Mouse (Mus musculus) ovary, postnatal 36 days (tissue): Measurements from ENCODE around the gene Lsm3.
"Not testable (repeated sequence)": the region's sequence is repeated elsewhere in the genome, so short reads cannot be mapped to it uniquely, and the experiment has no call there.

Experiments
- DNase-seq: peaks from one replicate; pipeline ENCODE4 v3.0.0; 2022; ENCODE audit warnings: low spot score, mixed read lengths

Lsm3 gene

DNA sequence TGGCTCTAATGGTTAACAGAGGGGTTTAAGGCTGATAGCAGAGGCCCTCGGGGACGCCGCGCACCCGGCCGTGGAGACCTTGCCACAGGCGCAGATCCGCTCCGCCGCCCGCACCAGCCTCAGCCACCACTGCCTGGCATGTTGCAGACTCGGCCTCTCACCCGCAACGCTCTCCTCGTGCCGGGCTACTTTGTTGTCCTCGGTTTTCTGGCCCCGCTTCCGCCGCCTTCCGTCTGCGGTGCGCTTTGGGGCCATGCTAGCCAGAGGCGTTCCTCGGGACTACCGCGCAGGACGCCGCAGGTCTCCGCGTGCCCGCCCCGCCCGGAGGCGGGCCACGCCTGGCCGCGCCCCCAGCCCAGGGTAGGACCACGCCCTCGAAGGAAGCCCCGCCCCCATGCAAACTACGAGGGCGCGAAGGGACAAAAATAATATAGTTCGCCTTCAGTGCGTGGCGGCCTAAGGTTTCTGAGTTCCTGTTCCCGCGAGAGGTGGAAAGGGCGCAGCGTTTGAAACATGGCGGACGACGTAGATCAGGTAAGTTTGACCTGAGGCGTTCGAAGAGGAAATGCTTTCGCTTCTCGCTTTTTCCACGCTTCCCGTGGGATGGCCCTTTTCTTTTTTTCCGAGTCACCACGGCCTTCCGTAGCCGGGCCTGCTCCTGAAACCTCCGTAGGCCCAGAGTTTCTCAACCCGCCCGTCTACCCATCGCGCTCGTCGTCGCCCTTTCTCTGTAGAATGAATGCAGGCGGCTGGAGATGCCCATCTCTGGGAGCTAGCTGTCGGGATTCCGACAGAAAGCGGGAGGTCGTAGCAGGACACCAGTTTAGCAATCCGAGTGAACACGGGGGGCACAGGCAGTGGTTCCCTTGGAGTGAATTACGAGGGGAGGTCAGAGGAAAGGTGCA lies at the start of gene Lsm3, which contains the start of gene Xpc:
TSS of gene Lsm3 (plus strand) at position 384 of the 905 bp plus-strand sequence.
TSS of gene Xpc (minus strand) at position 344 of the 905 bp plus-strand sequence.
- DNase-seq, result peak; percentile 98

DNA sequence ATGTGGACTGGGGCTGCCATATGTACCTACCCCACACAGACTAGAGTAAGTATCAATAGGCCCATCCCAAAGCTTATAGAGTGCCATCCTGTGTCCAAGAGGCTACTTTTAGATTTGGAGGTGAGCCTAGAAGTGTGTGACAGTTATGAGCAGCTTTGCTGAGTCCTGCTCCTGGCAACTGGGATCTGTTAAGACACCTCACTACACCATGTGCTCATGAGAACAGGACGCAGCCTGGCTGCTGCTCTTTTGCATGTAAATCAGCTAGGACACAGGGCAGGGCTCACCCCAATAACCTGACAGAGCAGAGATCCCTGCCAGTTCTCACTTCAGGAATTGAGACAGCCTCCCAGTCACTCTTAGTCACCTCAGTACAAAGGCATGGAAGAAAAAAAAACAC lies 48.6 kb upstream of the Lsm3 start:
- DNase-seq, result no peak

DNA sequence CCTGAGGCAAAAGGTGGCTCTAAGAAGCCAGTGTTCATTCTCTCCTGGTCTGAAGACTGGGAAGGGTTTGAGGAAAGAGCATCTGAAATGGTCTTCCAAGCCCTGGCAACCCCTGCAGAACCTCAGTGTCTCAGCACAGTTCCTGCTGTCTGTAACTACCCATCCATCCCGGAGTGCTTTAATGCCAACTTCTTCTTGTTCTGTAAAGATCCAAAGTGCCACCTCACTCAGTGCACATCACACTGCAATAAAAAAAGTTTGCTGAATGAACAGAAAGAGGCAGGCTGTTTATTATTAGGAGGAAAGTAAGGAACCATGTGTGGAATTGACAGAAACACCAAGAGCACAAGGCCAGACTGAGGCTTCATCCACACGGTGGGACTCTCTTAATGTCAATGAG lies 45.0 kb upstream of the Lsm3 start:
- DNase-seq, result no peak

GRCm38 (mm10) chr6:91471427-91471826 lies 44.3 kb upstream of the Lsm3 start:
- not testable (repeated sequence) for DNase-seq

DNA sequence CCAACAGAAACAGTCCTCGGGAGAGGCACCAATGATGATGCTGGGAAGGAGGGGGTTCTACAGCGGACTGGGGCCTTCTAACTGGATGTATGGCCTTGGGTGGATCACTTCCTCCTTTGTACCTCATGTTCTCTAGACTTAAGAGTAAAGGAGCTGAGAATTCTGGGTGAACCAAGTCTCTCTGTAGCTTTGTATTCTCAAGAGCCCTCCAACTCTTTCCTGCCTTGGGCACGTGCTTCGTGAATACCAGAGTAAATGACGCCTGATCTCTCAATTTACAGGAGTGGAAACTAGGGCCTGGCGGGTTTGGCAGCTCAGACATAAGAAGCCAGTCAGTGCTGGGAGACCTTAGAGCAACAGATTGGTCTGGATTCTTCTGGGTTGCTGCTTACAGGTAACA lies 43.4 kb upstream of the Lsm3 start:
- DNase-seq, result no peak

DNA sequence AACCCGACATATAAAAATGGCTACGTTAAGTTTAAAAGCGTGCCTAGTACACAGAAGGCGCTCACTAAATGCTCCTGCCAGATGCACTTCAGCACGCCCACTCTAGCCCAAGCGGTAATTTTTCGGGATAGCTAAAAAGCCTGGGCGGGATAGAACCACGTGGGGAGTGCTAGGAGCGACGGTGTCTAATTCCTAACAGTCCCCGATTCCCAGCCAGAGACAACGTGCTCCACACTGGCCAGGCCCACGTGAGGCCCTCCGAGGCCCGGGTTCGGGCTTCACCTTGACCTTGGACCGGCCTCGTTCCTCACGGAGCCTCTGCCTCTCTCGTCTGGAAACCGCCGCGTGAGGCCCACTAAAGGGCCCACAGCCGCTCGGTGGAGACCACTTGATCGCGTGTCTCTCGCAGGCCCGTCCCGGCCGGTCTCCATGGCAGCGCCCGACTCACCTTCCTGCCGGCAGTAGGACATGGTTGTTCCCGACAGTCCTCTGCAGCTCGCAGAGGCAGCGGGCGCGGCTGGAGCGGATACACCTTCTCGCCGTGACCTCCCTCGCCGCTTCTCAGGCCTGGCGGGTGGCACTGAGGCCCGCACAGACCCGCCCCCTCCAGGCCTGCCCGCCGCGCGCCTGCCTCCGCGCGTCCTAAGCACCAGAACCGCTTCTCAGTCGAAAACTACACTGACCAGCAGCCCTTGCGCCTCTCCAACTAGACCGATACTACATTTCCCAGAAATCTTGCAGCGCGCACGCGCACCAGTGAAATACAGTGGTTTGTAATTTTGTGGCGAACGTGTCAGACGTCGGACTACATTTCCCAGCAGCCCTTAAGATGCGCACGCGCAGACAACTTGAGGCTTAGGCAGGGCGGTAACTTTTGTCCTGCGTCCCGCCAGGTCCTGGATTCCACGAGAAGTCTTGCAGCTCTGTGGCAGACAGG lies 42.6 kb upstream of the Lsm3 start, which contains the start of the genes Chchd4 and Tmem43:
TSS of gene Chchd4 (minus strand) at position 679 of the 937 bp plus-strand sequence.
TSS of gene Tmem43 (plus strand) at position 836 of the 937 bp plus-strand sequence.
- peak; percentile 98 for DNase-seq

DNA sequence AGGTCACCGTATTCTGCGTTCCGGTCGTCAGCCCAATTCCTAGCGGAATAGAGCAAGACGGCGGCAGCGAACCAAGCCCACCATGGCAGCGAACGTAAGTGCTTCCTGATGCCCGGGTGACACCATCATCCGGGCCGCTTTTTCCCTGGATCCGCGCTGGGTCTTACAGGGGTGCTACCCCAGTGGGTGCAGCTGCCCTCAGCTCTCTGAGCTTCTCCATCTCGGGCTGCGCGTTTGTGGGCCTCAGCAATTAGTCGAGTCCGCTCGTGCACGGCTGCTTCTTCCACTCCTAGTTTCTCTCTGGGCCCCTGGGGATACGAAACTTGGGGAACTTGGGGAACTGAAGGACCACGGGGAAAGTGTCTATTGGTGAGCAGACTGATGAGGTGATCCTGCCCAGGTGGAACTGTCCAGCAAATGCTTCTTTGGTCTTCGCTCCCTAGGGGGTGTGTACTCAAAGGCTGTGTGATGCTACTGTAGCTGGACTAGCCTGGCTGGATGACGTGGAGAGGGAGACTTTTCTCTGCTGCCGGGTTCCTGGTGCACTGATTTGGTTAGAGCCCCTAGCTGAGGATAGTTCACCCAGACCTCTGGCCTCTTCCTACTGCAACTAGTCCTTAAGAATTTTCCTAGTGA lies 41.8 kb upstream of the Lsm3 start:
- DNase-seq, result no peak

GRCm38 (mm10) chr6:91474441-91475190 lies 41.1 kb upstream of the Lsm3 start:
- peak; percentile 27 for DNase-seq

DNA sequence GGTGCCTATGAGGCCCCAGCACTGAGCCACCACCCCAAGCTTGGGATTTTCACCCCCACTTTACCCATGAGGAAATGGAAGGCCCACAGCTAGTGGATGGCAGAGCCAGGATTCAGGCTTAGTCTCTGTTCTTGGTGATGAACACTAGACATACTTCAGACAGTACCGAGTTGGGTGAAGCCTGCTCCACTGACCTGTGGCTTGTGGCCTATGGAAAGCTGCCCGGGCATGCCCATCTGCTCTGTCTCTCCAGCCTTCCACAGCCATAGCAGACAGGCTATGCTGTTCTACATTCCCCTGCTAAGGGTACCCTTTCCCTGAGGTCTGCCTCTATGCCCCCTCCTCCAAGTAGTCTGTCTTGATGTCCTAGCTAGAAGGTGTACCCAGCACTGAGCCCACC lies 39.2 kb upstream of the Lsm3 start:
- DNase-seq, result no peak

DNA sequence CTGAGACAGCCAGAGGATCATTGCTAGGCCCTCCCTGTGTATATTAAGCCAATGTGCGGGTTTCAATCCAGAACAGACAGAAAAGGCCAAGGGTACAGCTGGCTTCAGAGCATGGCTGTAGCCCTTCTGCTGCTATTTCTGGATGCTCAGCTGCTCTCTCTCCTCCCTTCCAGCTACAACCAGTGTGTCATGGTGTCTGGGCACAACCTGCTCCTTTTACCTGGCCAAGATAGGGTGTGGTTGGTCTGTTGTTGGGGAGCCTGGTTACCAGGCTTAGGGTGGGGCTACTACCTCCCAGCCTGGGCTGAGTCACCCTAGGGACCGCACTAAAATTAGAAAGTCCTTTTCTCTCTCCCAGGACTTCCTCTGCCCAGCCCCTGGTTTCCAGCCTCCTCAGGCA lies 32.4 kb upstream of the Lsm3 start:
- DNase-seq, result no peak

DNA sequence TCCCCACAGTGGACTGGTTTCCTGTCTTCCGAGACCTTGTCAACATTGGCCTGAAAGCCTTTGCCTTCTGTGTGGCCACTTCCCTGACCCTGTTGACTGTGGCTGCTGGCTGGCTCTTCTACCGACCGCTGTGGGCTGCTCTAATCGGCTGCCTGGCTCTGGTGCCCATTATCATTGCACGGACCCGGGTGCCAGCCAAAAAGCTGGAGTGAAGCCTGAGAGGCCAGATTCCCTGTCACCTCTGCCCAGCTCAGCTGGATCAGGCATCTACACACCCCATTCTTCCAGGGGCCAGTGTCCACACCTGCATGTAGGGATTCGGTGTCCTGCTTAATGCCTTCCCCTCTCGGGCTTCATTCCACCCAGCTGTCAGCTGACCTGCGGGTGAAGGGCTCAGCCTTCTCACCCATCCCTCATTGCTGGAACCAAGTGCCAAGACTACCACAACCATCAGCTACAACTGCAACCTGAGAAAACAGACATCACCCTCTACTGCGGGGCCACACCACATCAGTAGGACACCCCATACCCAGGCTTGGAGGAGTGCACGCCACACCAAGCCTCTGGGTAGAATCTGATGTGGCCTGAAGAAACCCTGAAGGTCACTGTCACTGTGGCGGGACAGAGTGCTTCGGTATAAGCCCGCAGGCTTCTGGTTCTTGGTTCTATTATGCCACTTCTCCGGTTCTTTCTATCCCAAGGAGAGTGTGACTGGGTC lies 28.8 kb upstream of the Lsm3 start:
- DNase-seq, result no peak

DNA sequence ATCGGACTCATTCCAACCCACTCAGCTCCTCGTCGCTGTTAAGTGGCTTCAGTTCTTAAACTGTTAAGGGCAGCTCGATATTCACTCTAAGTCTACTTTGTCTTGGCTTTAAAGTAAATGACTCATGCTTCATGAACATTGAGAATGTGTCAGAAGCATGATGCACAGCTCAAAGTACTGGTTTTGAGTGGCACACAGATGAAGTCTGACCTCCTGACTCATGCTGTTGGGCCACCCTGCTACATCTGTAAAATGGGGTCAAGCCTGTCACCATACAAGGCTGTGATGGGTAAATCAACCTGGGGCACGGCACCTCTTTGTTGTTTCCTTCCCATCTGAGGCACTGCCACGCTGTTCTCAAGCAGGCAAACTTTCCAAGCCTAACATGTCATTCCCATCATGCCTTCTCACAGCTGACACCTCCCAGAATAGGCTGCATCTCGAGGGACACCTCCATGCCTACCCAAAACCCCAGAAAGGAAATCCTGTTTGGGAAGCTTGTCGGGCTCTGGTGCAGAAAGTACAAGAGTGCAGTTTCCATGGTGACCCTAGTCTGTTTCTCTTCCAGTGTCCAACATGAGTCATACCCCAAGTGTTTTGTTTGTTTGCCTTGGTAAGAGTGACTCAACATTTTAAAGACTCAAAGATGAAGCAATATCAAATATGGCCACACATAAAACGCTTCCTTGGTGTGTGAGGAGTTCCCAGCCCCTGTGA lies 27.1 kb upstream of the Lsm3 start:
- DNase-seq, result no peak

GRCm38 (mm10) chr6:91489872-91490271 lies 25.9 kb upstream of the Lsm3 start:
- DNase-seq, result no peak

DNA sequence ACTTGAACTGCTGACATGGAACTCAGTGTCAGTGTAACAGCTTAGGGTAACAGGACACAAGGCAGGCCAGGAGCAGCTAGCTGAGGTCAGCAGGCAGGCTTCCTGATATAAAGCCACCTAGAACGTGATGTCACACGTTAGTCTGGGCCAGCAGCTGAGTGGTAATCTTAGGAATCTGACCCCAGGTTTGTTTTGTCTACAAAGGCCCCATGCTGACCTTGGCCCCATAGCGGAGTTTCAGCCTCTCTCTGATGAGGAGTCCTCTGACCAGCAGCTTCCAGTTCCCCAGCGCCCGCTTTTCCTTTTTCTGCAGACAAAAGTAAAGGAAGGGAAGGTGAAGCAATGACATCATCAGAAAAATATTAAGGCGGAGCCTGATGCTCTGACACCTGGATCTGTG lies 24.7 kb upstream of the Lsm3 start:
- no peak for DNase-seq

GRCm38 (mm10) chr6:91493053-91493452 lies 22.7 kb upstream of the Lsm3 start:
- no peak for DNase-seq

DNA sequence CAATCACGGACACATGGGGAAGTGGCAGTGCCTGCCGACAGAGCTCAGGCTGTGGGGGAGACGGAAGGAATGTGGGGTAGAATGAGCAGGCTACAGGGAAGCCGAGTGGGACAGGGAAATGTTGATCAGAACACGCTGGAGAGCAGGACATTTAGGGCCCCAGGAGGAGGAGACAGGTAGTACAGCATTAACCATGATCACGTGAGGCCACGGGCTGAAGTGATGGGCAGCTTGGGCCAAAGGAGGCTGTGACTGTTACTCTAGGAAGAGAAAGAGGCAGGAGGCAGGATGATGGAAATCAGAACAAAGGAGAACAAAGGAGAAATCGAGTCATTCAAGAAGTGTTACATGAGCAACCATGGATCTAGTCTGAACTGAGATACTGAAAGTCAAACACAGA lies 21.2 kb upstream of the Lsm3 start:
- DNase-seq, result no peak

DNA sequence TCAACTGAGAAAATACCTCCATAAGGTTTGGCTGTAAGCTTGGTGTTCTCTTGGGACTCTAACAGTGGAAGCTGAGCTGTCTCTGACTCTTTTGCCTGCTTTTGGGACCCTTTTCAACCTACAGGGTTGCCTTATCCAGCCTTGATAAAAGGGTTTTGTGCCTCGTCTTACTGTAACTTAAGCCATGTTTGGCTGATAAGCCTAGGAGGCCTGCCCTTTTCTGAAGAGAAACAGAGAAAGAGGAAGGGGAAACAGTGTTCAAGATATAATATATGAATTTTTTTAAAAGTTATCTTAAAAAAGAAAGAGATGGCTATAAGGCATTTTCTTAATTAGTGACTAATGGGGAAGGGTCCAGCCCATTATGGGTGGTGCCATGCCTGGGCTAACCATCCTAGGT lies 12.4 kb upstream of the Lsm3 start:
- no peak for DNase-seq

DNA sequence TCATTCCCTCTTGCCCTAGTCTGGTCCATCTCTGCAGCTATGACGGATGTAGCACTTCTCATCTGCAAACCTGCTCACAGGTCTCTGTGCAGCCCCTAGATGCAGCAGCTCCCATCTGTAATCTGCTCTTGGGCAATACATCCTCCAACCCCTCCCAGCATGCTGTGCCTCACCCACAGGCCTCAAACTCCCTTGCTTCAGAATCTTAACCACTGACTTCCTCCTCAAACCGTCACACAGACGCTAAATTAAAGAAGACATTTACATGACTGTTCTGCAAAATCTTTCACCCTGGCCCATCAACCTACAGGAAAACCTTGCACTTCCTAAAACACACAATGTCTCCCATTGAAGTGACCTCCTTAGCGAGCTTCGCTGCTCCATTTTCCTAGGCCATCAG lies 9.7 kb upstream of the Lsm3 start:
- no peak for DNase-seq

GRCm38 (mm10) chr6:91508041-91508440 lies 7.7 kb upstream of the Lsm3 start:
- no peak for DNase-seq

DNA sequence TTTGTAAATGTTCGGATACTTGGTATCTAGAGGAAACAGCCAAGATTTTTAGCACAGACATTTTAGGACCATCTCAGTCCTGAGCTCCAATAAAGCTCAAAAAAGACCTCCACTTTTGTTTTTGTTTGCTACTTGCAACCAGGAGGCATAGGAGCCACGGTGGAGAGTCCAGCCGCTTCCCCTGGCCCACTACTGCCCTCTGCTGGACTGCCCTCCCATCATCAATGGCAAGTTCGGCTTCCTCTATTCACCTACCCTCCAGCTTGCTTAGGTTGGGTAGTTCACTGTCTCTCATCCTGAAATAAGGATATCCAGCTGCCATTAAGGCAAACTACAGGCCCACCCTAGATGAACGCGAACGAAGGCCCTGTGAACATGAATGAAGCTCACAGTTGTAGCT lies 6.4 kb upstream of the Lsm3 start:
- DNase-seq, result peak; percentile 70
